7 mouse cellular contexts compared by ENCODE assay signal in the genomic region with DNA sequence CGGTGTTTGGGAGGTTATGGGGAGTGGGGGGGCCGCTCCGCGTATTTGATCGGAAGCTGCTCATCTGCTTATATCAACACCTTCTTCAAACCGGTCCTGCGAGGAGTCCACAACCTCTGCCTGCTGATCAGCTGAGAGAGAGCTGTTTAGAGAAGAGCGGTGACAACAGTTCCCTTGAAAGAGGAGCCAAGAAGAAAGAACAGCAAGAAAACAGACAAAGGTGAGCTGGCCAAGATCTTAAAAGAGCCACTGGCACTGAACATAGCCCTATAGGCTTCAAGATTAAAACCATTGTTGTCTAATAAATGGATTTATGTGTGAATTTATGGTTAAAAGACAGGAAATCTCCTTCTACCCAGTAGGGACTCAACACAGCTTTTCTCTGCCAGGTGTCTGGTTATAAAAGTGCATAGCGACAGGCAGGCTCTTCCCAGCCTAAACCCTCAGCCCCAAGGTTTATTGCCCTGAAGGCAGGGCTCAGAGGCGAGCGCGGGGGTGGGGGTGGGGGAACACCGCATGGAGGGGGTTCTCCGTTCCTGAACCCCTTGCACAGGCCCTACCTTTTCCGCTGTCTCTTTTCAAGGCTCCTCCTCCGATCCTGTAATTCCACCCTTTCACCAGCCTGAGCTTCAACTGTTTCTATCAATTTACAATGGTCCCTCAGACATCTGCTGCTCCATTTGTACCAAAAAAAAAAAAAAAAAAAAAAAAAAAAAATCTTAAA.
DNase-seq lines count a peak whose midpoint lies in the region; ATAC-seq and TF ChIP-seq lines count a peak whose summit lies in the region.

No protein-coding gene starts in this region.

- no peak for DNase-seq in heart, adult 9 months (ENCODE audit: low spot score in 2 of 2)
- no peak for DNase-seq in ES-E14 (ENCODE audit: low read depth, low spot score)
- DNase-seq in adrenal gland, postnatal 25 days = no peak
- DNase-seq in left cerebral cortex, postnatal 36 days (ENCODE audit: low spot score in 2 of 2) = no peak

- peak overlapping the region; percentile 29; the same call in 1 of the 2 replicates for H3K4me2 ChIP-seq in heart, embryonic 16.5 days (ENCODE audit: low read depth, low read length)
- H3K4me2 ChIP-seq in embryonic facial prominence, embryonic 12.5 days (replicated peaks) = no peak overlapping the region
- peak overlapping the region; percentile 36 for H3K4me2 ChIP-seq in limb, embryonic 15.5 days

- 58% methylated on average over 16 of the region's 16 CpGs for WGBS in heart, embryonic 16.5 days
- 58% methylated on average over 16 of the region's 16 CpGs for WGBS in embryonic facial prominence, embryonic 12.5 days
- WGBS in limb, embryonic 15.5 days = 19% methylated on average over 16 of the region's 16 CpGs

- intact Hi-C loops in left cerebral cortex, postnatal 36 days (cut with DNase I) = no loop called here

- H3K36me3 ChIP-seq in heart, embryonic 16.5 days (ENCODE audit: control insufficient read depth, insufficient read depth) = no peaks in the 10 kb centered on the region
- no peaks in the 10 kb centered on the region for H3K36me3 ChIP-seq in ES-E14 (ENCODE audit: control insufficient read depth, insufficient read depth, low read length, poor library complexity, severe bottlenecking)
- no peaks in the 10 kb centered on the region for H3K36me3 ChIP-seq in embryonic facial prominence, embryonic 12.5 days
- no peaks in the 10 kb centered on the region for H3K36me3 ChIP-seq in limb, embryonic 15.5 days

- ATAC-seq in heart, embryonic 16.5 days (replicated peaks; ENCODE audit: extremely low read depth, insufficient read depth, low FRiP score) = no peak
- peak; percentile 56; the same call in 1 of the 2 replicates for ATAC-seq in embryonic facial prominence, embryonic 12.5 days (ENCODE audit: insufficient number of reproducible peaks, insufficient read depth, low FRiP score, low TSS enrichment)
- peak; percentile 54; the same call in 1 of the 2 replicates for ATAC-seq in limb, embryonic 15.5 days (ENCODE audit: insufficient number of reproducible peaks, low FRiP score, low TSS enrichment, low read depth)

- no peaks in the 10 kb centered on the region for H3K27me3 ChIP-seq in heart, embryonic 16.5 days (ENCODE audit: control insufficient read depth, insufficient read depth, low read length)
- H3K27me3 ChIP-seq in embryonic facial prominence, embryonic 12.5 days = no peaks in the 10 kb centered on the region
- H3K27me3 ChIP-seq in limb, embryonic 15.5 days = no peaks in the 10 kb centered on the region

- peaks cover 5% of the 10 kb centered on the region; the same call in 1 of the 2 replicates for H3K4me1 ChIP-seq in heart, embryonic 16.5 days (ENCODE audit: control insufficient read depth, insufficient read depth, low read length)
- H3K4me1 ChIP-seq in ES-E14 (ENCODE audit: control insufficient read depth in 2 of 2, insufficient read depth in 2 of 2, low read length in 2 of 2, poor library complexity in 1 of 2) = no peaks in the 10 kb centered on the region
- no peaks in the 10 kb centered on the region; the same call in 1 of the 2 replicates for H3K4me1 ChIP-seq in embryonic facial prominence, embryonic 12.5 days
- peaks cover 12% of the 10 kb centered on the region for H3K4me1 ChIP-seq in limb, embryonic 15.5 days

- H3K9ac ChIP-seq in heart, embryonic 16.5 days (ENCODE audit: low read length) = no peak overlapping the region
- peak overlapping the region; percentile 11; the same call in 1 of the 2 replicates for H3K9ac ChIP-seq in ES-E14 (ENCODE audit: insufficient read depth, low read depth, low read length, poor library complexity, severe bottlenecking)
- no peak overlapping the region for H3K9ac ChIP-seq in embryonic facial prominence, embryonic 12.5 days
- no peak overlapping the region for H3K9ac ChIP-seq in limb, embryonic 15.5 days

- H3K9me3 ChIP-seq in heart, embryonic 16.5 days (replicated peaks; ENCODE audit: control insufficient read depth, low read length) = no peaks in the 10 kb centered on the region
- H3K9me3 ChIP-seq in ES-E14 (ENCODE audit: control insufficient read depth, insufficient read depth, low read depth, low read length) = no peaks in the 10 kb centered on the region
- no peaks in the 10 kb centered on the region for H3K9me3 ChIP-seq in embryonic facial prominence, embryonic 12.5 days
- no peaks in the 10 kb centered on the region for H3K9me3 ChIP-seq in limb, embryonic 15.5 days

- in situ Hi-C loops in ES-E14 (cut with MboI; ENCODE audit: low sequenced_read_pairs in 2 of 2, unreplicated experiment in 2 of 2) = no loop called here

- H3K4me3 ChIP-seq in heart, embryonic 16.5 days (ENCODE audit: low read length) = no peak overlapping the region
- H3K4me3 ChIP-seq in ES-E14 (ENCODE audit: insufficient read depth in 1 of 2, low read depth in 1 of 2, low read length in 2 of 2, poor library complexity in 1 of 2, severe bottlenecking in 1 of 2) = peak overlapping the region; percentile 12 to 21; a peak in 2 of 4 replicates
- no peak overlapping the region for H3K4me3 ChIP-seq in embryonic facial prominence, embryonic 12.5 days
- H3K4me3 ChIP-seq in limb, embryonic 15.5 days = peak overlapping the region; percentile 26

- no peak overlapping the region for H3K27ac ChIP-seq in heart, embryonic 16.5 days (ENCODE audit: low read length)
- H3K27ac ChIP-seq in ES-E14 (ENCODE audit: insufficient read depth, low read depth, low read length, poor library complexity, severe bottlenecking) = no peak overlapping the region
- H3K27ac ChIP-seq in embryonic facial prominence, embryonic 12.5 days = no peak overlapping the region
- H3K27ac ChIP-seq in limb, embryonic 15.5 days = peak overlapping the region; percentile 76

TF ChIP-seq in ES-E14, 5 proteins besides CTCF, POLR2A, EP300 and RAD21:
- no peak for TF ChIP-seq HCFC1 (IDR thresholded peaks at IDR 0.05; ENCODE audit: borderline replicate concordance, insufficient read depth, low read length)
- no peak for TF ChIP-seq MAFK (IDR thresholded peaks at IDR 0.05; ENCODE audit: insufficient read depth, low read depth, low read length)

Comparison
In these comparisons a context has a peak if more than half of its experiments do, and no peak if none do; other contexts are left out.
1. H3K4me3 ChIP-seq: peak in ES-E14 (2 of 2) and limb, embryonic 15.5 days (single experiment); none in heart, embryonic 16.5 days (single experiment) and embryonic facial prominence, embryonic 12.5 days (single experiment).